Mouse (Mus musculus): ENCODE measurements around the gene Htr1b.

GRCm38 (mm10) chr9:81631581-81632091 is 2.0 kb downstream of the Htr1b start:
- no peak for TF ChIP-seq GATA1 (IDR thresholded peaks at IDR 0.05; ENCODE audit: borderline replicate concordance, low read length)
- TF ChIP-seq FLI1 (IDR thresholded peaks at IDR 0.05; ENCODE audit: low read length) = no peak

All from megakaryocyte, embryonic 14.5 days (primary cell).